Mouse (Mus musculus): ENCODE measurements around the gene Btrc.

- TF ChIP-seq CTCF (IDR thresholded peaks at IDR 0.05; ENCODE audit: low read depth) (no peak), EP300 (IDR thresholded peaks at IDR 0.05; ENCODE audit: low read depth) (no peak)
These were observed 196.8 kb downstream of the Btrc start, which contains the start of the genes Poll and Gm17018 for GRCm38 (mm10) chr19:45560153-45560890.

All from liver, embryonic 14.5 days (tissue).